Mouse (Mus musculus) forebrain, embryonic 14.5 days (tissue): Measurements from ENCODE around the gene Ubox5. TPM values are rescaled to one million over a fixed set of nuclear protein-coding genes. Genes with fewer than 3 reads are reported as not detected.

Source experiments
- ATAC-seq: fragments of 200-750 bp; cut with Nextera tagmentation; 2 replicates; pipeline ENCODE4 v1.8.0; 2017; ENCODE audit warnings: mild to moderate bottlenecking, moderate library complexity
- DNase-seq: peaks from one replicate; pipeline ENCODE4 v3.0.0-alpha.2; 2015; ENCODE audit warnings: low spot score
- H3K27ac ChIP-seq: fragments of 300-500 bp; sonication (generic); 2 replicates; pipeline ENCODE4 v1.5.1; 2014; ENCODE audit warnings: low read depth, mild to moderate bottlenecking, control low read depth, low read length, moderate library complexity
- H3K27me3 ChIP-seq: fragments of 300-500 bp; sonication (generic); replicated peaks from 2 replicates; pipeline ENCODE4 v1.6.1; 2014; ENCODE audit warnings: low read length, control low read depth, mixed read lengths; ENCODE audit not compliant: control insufficient read depth, insufficient read depth
- H3K36me3 ChIP-seq: fragments of 300-500 bp; sonication (generic); 2 replicates; pipeline ENCODE4 v1.6.1; 2014; ENCODE audit warnings: low read length, control low read depth; ENCODE audit not compliant: control insufficient read depth, insufficient read depth
- H3K4me1 ChIP-seq: fragments of 300-500 bp; sonication (generic); 2 replicates; pipeline ENCODE4 v1.6.1; 2014; ENCODE audit warnings: antibody characterized with exemption, low read length, control low read depth; ENCODE audit not compliant: control insufficient read depth, insufficient read depth
- H3K4me2 ChIP-seq: fragments of 300-500 bp; sonication (generic); 2 replicates; pipeline ENCODE4 v1.6.1; 2014; ENCODE audit warnings: mild to moderate bottlenecking, control low read depth, low read length
- H3K4me3 ChIP-seq: fragments of 300-500 bp; sonication (generic); 2 replicates; pipeline ENCODE4 v1.5.1; 2014; ENCODE audit warnings: low read depth, low read length, control low read depth
- H3K9ac ChIP-seq: fragments of 300-500 bp; sonication (generic); 2 replicates; pipeline ENCODE4 v1.6.1; 2014; ENCODE audit warnings: mild to moderate bottlenecking, low read length, control low read depth, moderate library complexity
- H3K9me3 ChIP-seq: fragments of 300-500 bp; sonication (generic); replicated peaks from 2 replicates; pipeline ENCODE4 v1.6.1; 2016; ENCODE audit warnings: low read length, control low read depth, mixed read lengths; ENCODE audit not compliant: control insufficient read depth
- WGBS: fragments of 180-500 bp; shearing (Covaris S2); extraction: QIAGEN DNeasy Blood & Tissue Kit; methylation state at CpG from one replicate; pipeline ENCODE4 v1.1.7; 2014; 5-methylcytosine and 5-hydroxymethylcytosine counted together
- polyA plus RNA-seq: library from polyadenylated mRNA; unstranded; fragments of >200 nt; fragmentation: Nextera tagmentation; extraction: Ambion mirVana; gene quantifications from 2 replicates; pipeline ENCODE4 v1.2.1, GENCODE M21; 2014

Gene Ubox5
- polyA plus RNA-seq, 1 experiment from 2014 or later: 14.9 TPM

- WGBS: 83% methylated on average over 6 of the region's 6 CpGs
- Histone ChIP-seq H3K4me2 (no peak overlapping the region), H3K9me3 (no peaks in the 10 kb centered on the region), H3K27me3 (peaks cover 37% of the 10 kb centered on the region), H3K4me3 (no peak overlapping the region), H3K4me1 (peaks cover 20% of the 10 kb centered on the region), H3K27ac (no peak overlapping the region), H3K36me3 (0 out of 2 replicates have a peak, but pooled peaks cover 5% of the 10 kb centered on the region), H3K9ac (no peak overlapping the region)
- ATAC-seq (no peak), DNase-seq (no peak)
These were observed 9.4 kb upstream of the Ubox5 start for GRCm38 (mm10) chr2:130639276-130639675.

- Histone ChIP-seq H3K9ac (no peak overlapping the region), H3K27me3 (peaks cover 39% of the 10 kb centered on the region), H3K4me1 (peaks cover 21% of the 10 kb centered on the region), H3K27ac (no peak overlapping the region), H3K4me2 (no peak overlapping the region), H3K9me3 (no peaks in the 10 kb centered on the region), H3K4me3 (no peak overlapping the region), H3K36me3 (0 out of 2 replicates have a peak, but pooled peaks cover 5% of the 10 kb centered on the region)
- DNase-seq: no peak
- 34% methylated on average over 16 of the region's 16 CpGs for WGBS
- ATAC-seq: no peak
These were observed 8.3 kb upstream of the Ubox5 start for GRCm38 (mm10) chr2:130638101-130638611.

GRCm38 (mm10) chr2:130635847-130636246 is 6.0 kb upstream of the Ubox5 start:
- peaks cover 12% of the 10 kb centered on the region for H3K4me1 ChIP-seq
- peak; percentile 25 for DNase-seq

GRCm38 (mm10) chr2:130634739-130635411 is 5.0 kb upstream of the Ubox5 start:
- DNase-seq: peak; percentile 14
- H3K27ac ChIP-seq: no peak overlapping the region
- WGBS: 4% methylated on average over 38 of the region's 38 CpGs
- peak overlapping the region; percentile 23 for H3K4me3 ChIP-seq
- peak overlapping the region; percentile 54 for H3K4me2 ChIP-seq
- H3K9ac ChIP-seq: peak overlapping the region; percentile 51
- peaks cover 12% of the 10 kb centered on the region for H3K4me1 ChIP-seq
- no peaks in the 10 kb centered on the region for H3K9me3 ChIP-seq
- peaks cover 39% of the 10 kb centered on the region for H3K27me3 ChIP-seq
- peak; percentile 22; the same call in 1 of the 2 replicates for ATAC-seq
- H3K36me3 ChIP-seq: 0 out of 2 replicates have a peak, but pooled peaks cover 5% of the 10 kb centered on the region

More at GRCm38 (mm10) chr2:130635847-130636246, 6.0 kb upstream of the Ubox5 start:
- Histone ChIP-seq H3K27ac (no peak overlapping the region), H3K4me2 (no peak overlapping the region), H3K36me3 (0 out of 2 replicates have a peak, but pooled peaks cover 5% of the 10 kb centered on the region), H3K9me3 (no peaks in the 10 kb centered on the region), H3K4me3 (no peak overlapping the region), H3K27me3 (peaks cover 39% of the 10 kb centered on the region), H3K9ac (peak overlapping the region; percentile 17; the same call in 1 of the 2 replicates)
- no peak for ATAC-seq
- WGBS: 23% methylated on average over 21 of the region's 21 CpGs

GRCm38 (mm10) chr2:130634006-130634738 is 4.3 kb upstream of the Ubox5 start:
- no peak overlapping the region for H3K27ac ChIP-seq
- 12% methylated on average over 14 of the region's 14 CpGs for WGBS
- H3K4me2 ChIP-seq: peak overlapping the region; percentile 54
- H3K4me3 ChIP-seq: peak overlapping the region; percentile 23; the same call in 1 of the 2 replicates
- DNase-seq (peak; percentile 7), ATAC-seq (peak; percentile 13; the same call in 1 of the 2 replicates)
- H3K36me3 ChIP-seq: 0 out of 2 replicates have a peak, but pooled peaks cover 5% of the 10 kb centered on the region
- peaks cover 12% of the 10 kb centered on the region for H3K4me1 ChIP-seq
- H3K27me3 ChIP-seq: peaks cover 39% of the 10 kb centered on the region
- peak overlapping the region; percentile 51; the same call in 1 of the 2 replicates for H3K9ac ChIP-seq
- H3K9me3 ChIP-seq: no peaks in the 10 kb centered on the region

GRCm38 (mm10) chr2:130632887-130633675 is 3.2 kb upstream of the Ubox5 start:
- Histone ChIP-seq H3K9me3 (no peaks in the 10 kb centered on the region), H3K27ac (no peak overlapping the region), H3K4me1 (peaks cover 17% of the 10 kb centered on the region), H3K9ac (no peak overlapping the region), H3K4me3 (no peak overlapping the region), H3K27me3 (peaks cover 35% of the 10 kb centered on the region), H3K36me3 (0 out of 2 replicates have a peak, but pooled peaks cover 5% of the 10 kb centered on the region), H3K4me2 (no peak overlapping the region)
- DNase-seq (peak; percentile 28), ATAC-seq (no peak)
- 42% methylated on average over 5 of the region's 5 CpGs for WGBS

GRCm38 (mm10) chr2:130632416-130632815 is 2.6 kb upstream of the Ubox5 start:
- peaks cover 9% of the 10 kb centered on the region for H3K36me3 ChIP-seq
- DNase-seq: peak; percentile 20
- no peak overlapping the region for H3K9ac ChIP-seq
- peaks cover 32% of the 10 kb centered on the region for H3K27me3 ChIP-seq
- no peak for ATAC-seq
- H3K4me1 ChIP-seq: peaks cover 17% of the 10 kb centered on the region
- no peak overlapping the region for H3K27ac ChIP-seq
- H3K4me2 ChIP-seq: no peak overlapping the region
- no peaks in the 10 kb centered on the region for H3K9me3 ChIP-seq
- no peak overlapping the region for H3K4me3 ChIP-seq
- WGBS: 33% methylated on average over 1 of the region's 1 CpGs

GRCm38 (mm10) chr2:130629080-130629838 is 579 bp downstream of the Ubox5 start:
- H3K4me2 ChIP-seq: peak overlapping the region; percentile 70
- H3K4me1 ChIP-seq: peaks cover 7% of the 10 kb centered on the region
- peak overlapping the region; percentile 100 for H3K4me3 ChIP-seq
- 3% methylated on average over 37 of the region's 37 CpGs for WGBS
- no peaks in the 10 kb centered on the region for H3K9me3 ChIP-seq
- peaks cover 16% of the 10 kb centered on the region for H3K36me3 ChIP-seq
- H3K27ac ChIP-seq: peak overlapping the region; percentile 54
- H3K9ac ChIP-seq: peak overlapping the region; percentile 93
- ATAC-seq: peak; percentile 47
- peaks cover 2% of the 10 kb centered on the region; the same call in 1 of the 2 replicates for H3K27me3 ChIP-seq
- no peak for DNase-seq
